Mouse (Mus musculus) urinary bladder, adult 18-20 months (tissue): Measurements from ENCODE around the gene Pgghg.

Experiments used
- DNase-seq, 2 experiments: peaks; one replicate each; pipeline ENCODE4 v3.0.0; 2022; ENCODE audit warnings: low spot score in 2 of 2, mixed read lengths in 2 of 2

The Pgghg gene

GRCm38 (mm10) chr7:140989022-140989421 lies 47.8 kb downstream of the Pgghg start:
- DNase-seq: no peak

- DNase-seq: no peak
Observed at GRCm38 (mm10) chr7:140990185-140990584, 49.0 kb downstream of the Pgghg start.

- no peak for DNase-seq
Observed at GRCm38 (mm10) chr7:140990622-140991021, 49.4 kb downstream of the Pgghg start.

- DNase-seq: no peak
Observed at GRCm38 (mm10) chr7:140991117-140991689, 50.0 kb downstream of the Pgghg start.
